Mouse (Mus musculus) liver, embryonic 14.5 days (tissue): ENCODE measurements at regions not wholly inside any gene's neighbourhood (a gene's known extent, or its start where the extent isn't known, plus 50 kb on each side); places are given as distances from the start of the nearest gene placed in this dataset.

ENCODE experiments used
- CTCF ChIP-seq: IDR thresholded peaks from 2 replicates; pipeline ENCODE4 v1.5.1; 2016; ENCODE audit warnings: antibody characterized with exemption, low read depth, control low read depth
- EP300 ChIP-seq: IDR thresholded peaks from 2 replicates; pipeline ENCODE4 v1.6.1; 2016; ENCODE audit warnings: antibody characterized with exemption, low read depth

- TF ChIP-seq CTCF, result peak; percentile 53
- TF ChIP-seq EP300, result no peak
Observed at GRCm38 (mm10) chr1:75681913-75682312, 135.8 kb downstream of the Slc4a3 start.
